Mouse (Mus musculus) G1E (cell line): ENCODE measurements around the gene Rnf225.

Source experiments
- CTCF ChIP-seq: IDR thresholded peaks from 2 replicates; pipeline ENCODE4 v1.5.1; 2012; ENCODE audit warnings: low read depth, low read length, inconsistent platforms, mixed read lengths
- GATA1 ChIP-seq: IDR thresholded peaks from 2 replicates; pipeline ENCODE4 v1.6.1; 2012; ENCODE audit warnings: borderline replicate concordance, low read length, inconsistent platforms, mixed read lengths
- GATA2 ChIP-seq: IDR thresholded peaks from 2 replicates; pipeline ENCODE4 v1.6.1; 2012; ENCODE audit warnings: low read depth, low read length, inconsistent platforms, borderline replicate concordance
- TAL1 ChIP-seq: conservative IDR thresholded peaks from 2 replicates; pipeline ENCODE4 v1.6.1; 2012; ENCODE audit warnings: low read depth, low read length, inconsistent platforms, mixed read lengths

DNA sequence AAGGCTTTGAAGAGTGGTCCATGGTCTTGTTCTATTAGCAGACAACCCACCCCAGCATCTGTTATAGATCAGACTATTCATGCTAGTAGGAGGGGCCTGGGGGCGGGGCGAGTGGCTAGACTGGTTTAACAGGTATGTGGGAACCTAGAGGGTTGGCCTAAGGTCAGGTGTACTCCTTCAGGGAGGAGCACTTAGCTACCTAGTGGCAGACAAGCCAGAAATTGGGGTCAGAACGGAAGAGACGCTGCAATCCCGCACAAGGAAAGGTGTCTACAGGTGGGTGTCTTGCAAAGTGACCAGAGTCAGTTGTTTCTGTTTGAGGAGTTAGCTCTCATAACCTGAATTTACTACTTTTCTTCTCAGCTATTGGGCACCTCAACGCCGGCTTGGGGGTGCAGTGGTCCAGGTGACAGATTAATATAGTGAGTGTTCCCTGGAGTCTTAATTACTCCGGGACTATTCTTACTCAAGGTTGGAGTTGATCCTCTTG is at the start of gene Rnf225:
- TF ChIP-seq CTCF (no peak), GATA1 (no peak), GATA2 (no peak), TAL1 (no peak)
